Mouse (Mus musculus) heart, postnatal 0 days (tissue): Measurements from ENCODE around the gene Parp2.

Source experiments
- CTCF ChIP-seq: IDR thresholded peaks from 2 replicates; pipeline ENCODE4 v1.5.1; 2016; ENCODE audit warnings: antibody characterized with exemption, control low read depth, low read depth
- EP300 ChIP-seq: IDR thresholded peaks from 2 replicates; pipeline ENCODE4 v1.6.1; 2016; ENCODE audit warnings: antibody characterized with exemption, low read depth

DNA sequence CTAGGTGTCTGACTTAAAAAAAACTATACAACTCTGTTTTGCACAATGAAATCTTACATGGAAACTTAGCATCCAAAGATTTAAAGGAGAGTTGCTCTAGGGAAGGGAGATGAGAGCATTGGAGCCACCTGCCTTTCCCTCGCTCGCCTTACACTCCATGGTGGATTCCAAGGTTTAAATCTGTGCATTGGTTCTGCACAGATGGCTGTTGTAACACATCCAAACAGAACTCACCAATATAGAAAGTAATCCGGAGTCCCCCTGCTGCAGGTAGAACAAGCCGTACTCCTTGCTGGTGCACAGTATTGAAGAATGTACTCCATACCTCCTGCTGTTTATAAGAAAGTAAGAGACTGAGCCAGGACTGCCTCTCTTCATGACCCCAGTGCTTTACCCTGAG is 18.9 kb downstream of the Parp2 start:
- TF ChIP-seq CTCF = no peak
- no peak for TF ChIP-seq EP300
